Mouse (Mus musculus): ENCODE results near the gene Cntnap2.
"Not testable (repeated sequence)": the region's sequence is repeated elsewhere in the genome, so short reads cannot be mapped to it uniquely, and the experiment has no call there.

Cntnap2 gene

GRCm38 (mm10) chr6:46972640-46973039 lies 1913.5 kb downstream of the Cntnap2 start:
- DNase-seq (ENCODE audit: low read depth, low spot score): no peak

DNA sequence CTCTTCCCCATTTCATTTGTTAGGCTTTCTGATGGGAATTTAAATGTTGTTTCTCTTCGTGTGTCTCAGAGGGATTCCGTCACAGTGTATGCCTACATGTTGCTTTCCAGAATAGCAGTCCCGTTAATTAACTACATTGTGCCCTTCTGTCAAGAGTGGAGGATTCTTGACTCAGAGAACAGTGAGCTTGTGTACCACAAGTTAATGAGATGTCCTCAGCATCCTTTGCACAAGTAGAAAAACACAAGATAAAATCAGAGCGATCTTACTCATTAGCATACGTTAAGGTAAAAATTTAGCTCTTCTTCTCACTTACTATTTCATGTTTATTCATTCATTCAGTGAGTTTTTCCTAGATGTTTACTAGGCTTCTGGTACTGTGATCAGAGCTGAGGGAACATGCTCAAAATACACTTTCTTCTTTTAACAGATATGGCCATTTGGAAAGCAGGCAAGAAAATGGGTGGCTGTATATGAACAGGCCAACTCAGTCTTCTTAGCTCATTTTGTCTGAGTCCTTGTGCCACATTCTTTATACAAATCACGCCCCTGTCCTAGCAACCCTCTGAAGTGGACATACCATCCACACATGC lies 1936.9 kb downstream of the Cntnap2 start:
- DNase-seq (ENCODE audit: low read depth, low spot score): no peak

- DNase-seq (ENCODE audit: low read depth, low spot score): no peak
These were observed 1945.3 kb downstream of the Cntnap2 start for GRCm38 (mm10) chr6:47004430-47004829.

GRCm38 (mm10) chr6:47012933-47013332 lies 1953.8 kb downstream of the Cntnap2 start:
- no peak for DNase-seq (ENCODE audit: low read depth, low spot score)

DNA sequence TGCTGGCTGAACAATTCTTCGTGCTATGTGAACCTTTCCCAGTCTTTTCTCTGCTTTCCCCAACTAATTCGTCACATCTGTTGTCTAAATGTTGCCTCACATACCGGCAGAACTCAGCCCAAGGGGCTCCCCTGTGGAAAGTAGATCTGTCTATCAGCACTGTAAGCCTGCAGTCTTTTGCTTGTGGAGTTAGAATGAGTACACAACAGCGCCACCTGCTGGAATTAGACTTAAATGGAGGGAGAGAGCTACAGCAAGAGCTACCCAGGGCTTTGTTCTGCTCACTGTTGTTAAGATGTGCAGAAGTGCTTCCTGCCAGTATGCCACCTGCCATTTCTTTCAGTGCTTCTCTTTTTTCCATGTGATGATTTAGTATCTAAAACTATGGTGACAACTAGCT lies 1954.4 kb downstream of the Cntnap2 start:
- DNase-seq (ENCODE audit: low read depth, low spot score): peak; percentile 56

DNA sequence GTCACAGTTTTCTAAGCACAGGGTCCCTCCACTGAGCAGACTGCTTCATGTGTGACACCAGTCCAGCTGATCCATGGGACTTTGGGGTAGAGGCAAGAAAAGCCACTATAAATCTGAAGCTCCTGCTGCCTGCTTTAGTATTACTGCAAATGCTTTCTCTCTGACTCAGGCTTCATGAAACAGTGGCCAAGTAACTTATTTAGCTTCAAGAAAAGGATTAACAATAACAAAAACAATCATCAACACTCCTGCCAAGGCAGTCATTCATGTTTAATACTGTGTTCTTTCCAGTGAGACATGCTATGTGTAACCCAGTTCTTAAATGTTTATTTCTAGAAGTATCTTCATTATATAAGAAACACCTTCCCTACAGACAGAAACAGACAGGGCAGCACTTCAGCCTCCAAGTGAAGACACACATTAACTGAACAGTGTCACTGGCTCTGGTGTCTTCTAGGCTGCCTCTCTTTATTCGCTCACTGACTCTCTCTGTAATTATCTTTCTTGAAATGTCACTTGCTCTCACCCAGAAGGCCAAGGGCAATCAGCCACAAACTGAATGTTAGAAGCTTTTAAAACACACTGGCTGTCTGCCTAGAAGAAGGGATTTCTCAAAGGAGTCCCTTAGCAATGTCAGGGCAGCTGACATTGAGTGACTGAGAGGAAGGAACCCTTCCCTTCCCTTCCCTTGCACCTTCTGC lies 1955.9 kb downstream of the Cntnap2 start:
- DNase-seq (ENCODE audit: low read depth, low spot score): peak; percentile 3

DNA sequence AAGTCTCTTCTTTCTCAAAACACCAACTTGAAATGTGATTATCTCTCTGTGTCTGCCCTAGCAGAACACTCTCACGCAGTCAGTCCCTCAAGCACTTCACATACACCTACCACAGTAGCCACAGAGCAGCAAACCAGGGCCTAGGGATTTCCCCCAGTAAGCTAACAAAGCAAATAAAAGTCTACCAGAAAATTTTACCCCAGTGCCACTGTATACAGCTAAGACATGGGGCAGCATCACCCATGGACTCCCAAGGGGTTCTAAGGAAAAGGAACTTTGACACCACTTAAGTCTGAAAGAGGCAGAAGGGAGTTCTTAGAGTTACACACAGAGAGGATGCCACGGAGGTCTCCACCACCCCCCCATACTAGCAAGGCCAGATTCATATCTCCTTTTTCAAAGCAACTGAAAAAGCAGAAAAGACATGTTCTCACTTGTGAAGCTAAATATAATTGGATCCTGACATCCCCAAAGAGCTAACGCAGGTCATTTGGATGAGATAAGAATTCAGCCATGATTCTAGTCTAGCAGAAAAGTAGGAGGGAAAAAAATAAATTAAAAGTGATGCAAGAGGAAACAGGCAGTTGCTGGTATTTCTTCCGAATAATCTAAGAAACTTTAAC lies 1967.0 kb downstream of the Cntnap2 start:
- no peak for DNase-seq (ENCODE audit: low read depth, low spot score)

GRCm38 (mm10) chr6:47031362-47031761 lies 1972.2 kb downstream of the Cntnap2 start:
- DNase-seq (ENCODE audit: low read depth, low spot score): no peak

DNA sequence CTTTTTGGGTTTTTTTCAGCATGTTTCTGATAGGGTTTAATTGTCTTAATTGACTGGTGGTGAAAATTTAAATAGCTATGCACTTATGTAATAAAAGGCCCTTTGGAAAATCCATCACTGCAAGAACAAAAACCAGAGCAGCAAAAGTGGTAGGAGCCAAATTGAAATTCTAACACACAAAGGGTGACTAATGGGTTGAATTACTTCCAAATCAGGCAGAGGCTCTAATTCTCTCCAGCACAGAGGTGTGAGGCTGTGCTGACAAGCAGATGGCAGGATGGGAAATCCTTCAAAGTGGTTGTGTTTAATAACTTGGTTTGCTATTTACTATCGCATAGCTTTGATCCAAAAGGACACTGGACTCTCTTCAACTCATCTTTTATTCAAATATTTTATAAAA lies 1983.4 kb downstream of the Cntnap2 start:
- DNase-seq (ENCODE audit: low read depth, low spot score): no peak

GRCm38 (mm10) chr6:47043586-47043985 lies 1984.4 kb downstream of the Cntnap2 start:
- DNase-seq (ENCODE audit: low read depth, low spot score): no peak

DNA sequence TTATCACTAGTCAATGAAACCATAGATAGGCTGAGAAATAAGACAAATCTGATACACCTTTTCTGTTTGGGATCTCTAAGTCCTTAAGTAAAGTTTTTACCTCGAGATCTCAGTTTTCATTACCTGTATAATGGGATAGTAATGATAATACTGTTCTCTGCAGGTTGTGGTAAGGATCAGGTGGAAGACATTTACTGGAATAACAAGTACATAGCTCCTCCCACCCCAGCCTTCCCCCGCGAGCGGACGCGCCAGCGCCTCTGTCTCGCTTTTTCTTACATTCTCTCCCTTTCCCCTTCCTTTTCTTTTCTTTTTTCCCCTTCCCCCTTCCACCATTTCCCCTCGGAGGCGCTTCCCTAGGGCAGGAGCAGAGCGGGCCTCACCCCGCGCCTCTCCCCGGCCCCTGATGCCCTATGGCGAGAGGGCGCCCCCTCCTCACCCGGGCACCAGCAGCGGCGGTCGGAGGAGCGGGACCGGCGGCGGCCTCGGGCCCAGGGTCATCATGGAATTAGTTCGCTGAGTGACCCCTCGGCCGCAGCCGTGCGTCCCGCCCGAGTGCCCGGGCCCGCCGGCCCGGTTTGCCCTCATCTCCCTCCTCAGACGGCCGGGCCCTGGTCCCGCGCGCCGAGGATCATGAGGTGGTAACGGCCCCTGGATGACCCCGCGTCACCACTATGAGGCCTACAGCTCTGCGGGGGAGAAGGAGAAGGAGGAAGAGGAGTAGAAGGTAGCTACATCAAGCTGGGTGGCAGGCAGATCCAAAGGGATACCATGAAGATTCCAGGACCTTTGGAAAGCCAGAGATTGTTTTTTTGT lies 1985.4 kb downstream of the Cntnap2 start:
- no peak for DNase-seq (ENCODE audit: low read depth, low spot score)

DNA sequence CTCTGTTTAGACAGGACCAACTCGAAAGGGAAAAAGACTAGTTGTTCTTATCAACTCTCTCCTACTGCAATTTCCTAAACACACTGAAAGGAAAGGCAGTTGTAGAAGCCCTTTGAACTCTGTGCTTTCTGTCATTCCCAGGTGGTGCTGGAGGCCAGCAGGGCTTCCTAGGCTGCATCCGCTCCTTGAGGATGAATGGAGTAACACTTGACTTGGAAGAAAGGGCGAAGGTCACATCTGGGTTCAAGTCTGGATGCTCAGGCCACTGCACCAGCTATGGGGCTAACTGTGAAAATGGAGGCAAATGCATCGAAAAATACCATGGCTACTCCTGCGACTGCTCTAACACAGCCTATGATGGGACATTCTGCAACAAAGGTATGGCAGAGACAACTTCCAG lies 1989.9 kb downstream of the Cntnap2 start:
- no peak for DNase-seq (ENCODE audit: low read depth, low spot score)

GRCm38 (mm10) chr6:47050319-47051222 lies 1991.4 kb downstream of the Cntnap2 start:
- no peak for DNase-seq (ENCODE audit: low read depth, low spot score)

DNA sequence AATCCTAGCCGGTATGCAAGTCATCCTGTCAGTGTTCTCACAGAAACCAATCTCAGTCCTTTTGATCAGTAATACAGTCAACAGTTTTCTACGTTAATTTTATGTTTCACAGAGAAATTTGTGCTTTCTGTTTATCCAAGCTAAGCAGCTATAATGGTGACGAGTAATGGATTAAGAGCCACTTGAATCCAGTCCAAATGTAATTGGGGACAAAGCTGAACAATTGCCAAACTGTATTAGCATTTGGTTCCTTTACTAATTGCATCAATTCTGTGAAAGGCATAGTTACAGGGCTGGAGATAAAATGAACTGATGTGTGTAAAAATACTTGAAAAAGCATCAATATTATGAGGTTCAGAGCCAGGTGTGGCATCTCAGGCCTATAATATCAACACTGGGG lies 2002.2 kb downstream of the Cntnap2 start:
- DNase-seq (ENCODE audit: low read depth, low spot score): no peak

- no peak for DNase-seq (ENCODE audit: low read depth, low spot score)
These were observed 2030.8 kb downstream of the Cntnap2 start for GRCm38 (mm10) chr6:47089998-47090397.

DNA sequence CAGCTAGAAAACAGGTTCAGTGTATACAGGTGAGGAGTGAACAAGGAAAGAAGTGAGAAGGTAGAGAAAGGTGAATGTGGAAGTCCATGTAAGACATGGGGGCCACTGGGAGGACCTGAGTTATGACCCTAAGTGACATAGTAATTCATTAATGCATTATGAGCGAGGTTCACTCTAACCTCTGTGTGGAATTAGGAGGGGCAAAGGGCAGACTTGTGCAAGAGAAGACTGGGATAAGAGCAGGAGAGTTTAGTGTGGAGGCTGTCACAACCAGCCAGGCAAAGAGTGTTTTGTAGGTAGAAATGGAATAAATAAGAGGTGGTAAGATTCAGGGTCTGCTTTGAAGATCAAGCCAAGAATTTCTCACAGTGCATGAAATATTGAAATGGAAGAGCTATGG lies 2045.8 kb downstream of the Cntnap2 start:
- DNase-seq (ENCODE audit: low read depth, low spot score): no peak

- DNase-seq (ENCODE audit: low read depth, low spot score): no peak
These were observed 2050.5 kb downstream of the Cntnap2 start for GRCm38 (mm10) chr6:47109582-47110220.

- DNase-seq (ENCODE audit: low read depth, low spot score): not testable (repeated sequence)
These were observed 2074.9 kb downstream of the Cntnap2 start for GRCm38 (mm10) chr6:47134063-47134462.

DNA sequence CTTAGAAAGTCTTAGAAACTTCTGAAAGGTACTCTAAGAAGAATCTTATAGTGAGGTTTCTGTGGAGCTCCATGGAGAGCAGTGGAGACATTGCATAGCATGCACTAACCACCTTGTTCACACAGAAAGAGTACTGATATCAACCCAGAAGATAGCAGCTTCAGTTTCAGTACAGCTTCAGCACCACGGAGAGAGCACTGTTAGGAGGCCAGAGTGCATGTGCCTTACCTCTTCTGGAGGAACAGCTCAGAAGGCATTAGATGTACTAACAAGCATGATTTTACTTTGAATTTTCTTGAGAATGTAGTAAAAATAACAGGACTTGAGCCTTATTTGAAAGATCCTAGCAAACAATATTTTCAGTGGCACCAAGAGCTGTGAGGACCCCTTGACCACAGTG lies 2093.9 kb downstream of the Cntnap2 start:
- DNase-seq (ENCODE audit: low read depth, low spot score): not testable (repeated sequence)

- DNase-seq (ENCODE audit: low read depth, low spot score): not testable (repeated sequence)
These were observed 2115.6 kb downstream of the Cntnap2 start for GRCm38 (mm10) chr6:47174580-47175294.
